Mouse (Mus musculus) intestine, embryonic 15.5 days (tissue): ENCODE measurements around the gene Tet3. TPM values are rescaled to one million over a fixed set of nuclear protein-coding genes. Genes with fewer than 3 reads are reported as not detected.

Experiments
- ATAC-seq: fragments of 200-750 bp; cut with Nextera tagmentation; 2 replicates; pipeline ENCODE4 v1.8.0; 2017; ENCODE audit warnings: moderate TSS enrichment, moderate library complexity
- H3K27ac ChIP-seq: fragments of 300-500 bp; sonication (generic); 2 replicates; pipeline ENCODE4 v1.5.1; 2015; ENCODE audit warnings: mild to moderate bottlenecking, inconsistent platforms
- H3K27me3 ChIP-seq: fragments of 300-500 bp; sonication (generic); replicated peaks from 2 replicates; pipeline ENCODE4 v1.6.1; 2015; ENCODE audit warnings: inconsistent platforms
- H3K36me3 ChIP-seq: fragments of 300-500 bp; sonication (generic); 2 replicates; pipeline ENCODE4 v1.6.1; 2015; ENCODE audit warnings: inconsistent platforms
- H3K4me1 ChIP-seq: fragments of 300-500 bp; sonication (generic); replicated peaks from 2 replicates; pipeline ENCODE4 v1.6.1; 2015; ENCODE audit warnings: inconsistent platforms
- H3K4me2 ChIP-seq: fragments of 300-500 bp; sonication (generic); replicated peaks from 2 replicates; pipeline ENCODE4 v1.6.1; 2015; ENCODE audit warnings: mild to moderate bottlenecking, inconsistent platforms
- H3K4me3 ChIP-seq: fragments of 300-500 bp; sonication (generic); replicated peaks from 2 replicates; pipeline ENCODE4 v1.5.1; 2015; ENCODE audit warnings: inconsistent platforms
- H3K9ac ChIP-seq: fragments of 300-500 bp; sonication (generic); 2 replicates; pipeline ENCODE4 v1.6.1; 2015; ENCODE audit warnings: inconsistent platforms
- H3K9me3 ChIP-seq: fragments of 300-500 bp; sonication (generic); 2 replicates; pipeline ENCODE4 v1.6.1; 2016; ENCODE audit warnings: inconsistent platforms
- WGBS: fragments of 180-500 bp; shearing (Covaris S2); methylation state at CpG from one replicate; pipeline ENCODE4 v1.1.7; 2015; 5-methylcytosine and 5-hydroxymethylcytosine counted together
- polyA plus RNA-seq: library from polyadenylated mRNA; unstranded; fragments of >200 nt; fragmentation: Nextera tagmentation; extraction: Ambion mirVana; gene quantifications from 2 replicates; pipeline ENCODE4 v1.2.1, GENCODE M21; 2015

Tet3 gene
- polyA plus RNA-seq, 1 experiment from 2014 or later: 41.8 TPM

- Histone ChIP-seq H3K4me1 (no peaks in the 10 kb centered on the region), H3K36me3 (peaks cover 80% of the 10 kb centered on the region), H3K4me3 (no peak overlapping the region), H3K27ac (no peak overlapping the region), H3K4me2 (no peak overlapping the region), H3K9ac (no peak overlapping the region), H3K9me3 (no peaks in the 10 kb centered on the region), H3K27me3 (no peaks in the 10 kb centered on the region)
- WGBS: 85% methylated on average over 21 of the region's 21 CpGs
- ATAC-seq: no peak
Observed at GRCm38 (mm10) chr6:83370316-83370965, 88.4 kb downstream of the Tet3 start.

- Histone ChIP-seq H3K9me3 (no peaks in the 10 kb centered on the region), H3K27ac (no peak overlapping the region), H3K4me3 (no peak overlapping the region), H3K4me1 (no peaks in the 10 kb centered on the region), H3K4me2 (no peak overlapping the region), H3K36me3 (peaks cover 25% of the 10 kb centered on the region), H3K9ac (no peak overlapping the region), H3K27me3 (no peaks in the 10 kb centered on the region)
- no peak for ATAC-seq
- 89% methylated on average over 12 of the region's 12 CpGs for WGBS
Observed at GRCm38 (mm10) chr6:83363075-83363474, 95.8 kb downstream of the Tet3 start.

- H3K9me3 ChIP-seq: no peaks in the 10 kb centered on the region
- no peak for ATAC-seq
- no peak overlapping the region for H3K9ac ChIP-seq
- peaks cover 15% of the 10 kb centered on the region for H3K36me3 ChIP-seq
- 88% methylated on average over 11 of the region's 11 CpGs for WGBS
- no peak overlapping the region for H3K27ac ChIP-seq
- no peak overlapping the region for H3K4me3 ChIP-seq
- H3K4me1 ChIP-seq: no peaks in the 10 kb centered on the region
- H3K27me3 ChIP-seq: no peaks in the 10 kb centered on the region
- H3K4me2 ChIP-seq: no peak overlapping the region
Observed at GRCm38 (mm10) chr6:83361523-83362248, 97.2 kb downstream of the Tet3 start.

GRCm38 (mm10) chr6:83357436-83357835 lies 101.4 kb downstream of the Tet3 start:
- no peaks in the 10 kb centered on the region for H3K9me3 ChIP-seq
- no peak overlapping the region for H3K27ac ChIP-seq
- H3K4me2 ChIP-seq: no peak overlapping the region
- H3K4me3 ChIP-seq: no peak overlapping the region
- H3K9ac ChIP-seq: no peak overlapping the region
- WGBS: 87% methylated on average over 10 of the region's 10 CpGs
- ATAC-seq: no peak
- H3K4me1 ChIP-seq: peaks cover 5% of the 10 kb centered on the region
- no peaks in the 10 kb centered on the region for H3K27me3 ChIP-seq
- H3K36me3 ChIP-seq: peaks cover 13% of the 10 kb centered on the region

GRCm38 (mm10) chr6:83356569-83357138 lies 102.2 kb downstream of the Tet3 start:
- Histone ChIP-seq H3K4me1 (peaks cover 5% of the 10 kb centered on the region), H3K36me3 (peaks cover 13% of the 10 kb centered on the region), H3K9ac (no peak overlapping the region), H3K27me3 (no peaks in the 10 kb centered on the region), H3K4me3 (no peak overlapping the region; the same call in 1 of the 2 replicates), H3K27ac (no peak overlapping the region), H3K9me3 (no peaks in the 10 kb centered on the region), H3K4me2 (no peak overlapping the region)
- ATAC-seq: peak; percentile 50
- 26% methylated on average over 7 of the region's 7 CpGs for WGBS

GRCm38 (mm10) chr6:83354856-83355781 lies 103.8 kb downstream of the Tet3 start:
- ATAC-seq: peak; percentile 50
- peaks cover 13% of the 10 kb centered on the region for H3K36me3 ChIP-seq
- 0 out of 2 replicates have a peak overlapping the region, but pooled peaks have one; percentile 17 for H3K4me2 ChIP-seq

GRCm38 (mm10) chr6:83352666-83353410 lies 106.0 kb downstream of the Tet3 start:
- Histone ChIP-seq H3K36me3 (peaks cover 6% of the 10 kb centered on the region), H3K4me2 (no peak overlapping the region), H3K9ac (no peak overlapping the region), H3K4me1 (peaks cover 11% of the 10 kb centered on the region), H3K27ac (no peak overlapping the region), H3K27me3 (no peaks in the 10 kb centered on the region), H3K4me3 (no peak overlapping the region), H3K9me3 (no peaks in the 10 kb centered on the region)
- no peak for ATAC-seq
- 91% methylated on average over 24 of the region's 24 CpGs for WGBS

More at GRCm38 (mm10) chr6:83354856-83355781, 103.8 kb downstream of the Tet3 start:
- H3K4me3 ChIP-seq: no peak overlapping the region
- H3K4me1 ChIP-seq: peaks cover 9% of the 10 kb centered on the region
- no peak overlapping the region for H3K9ac ChIP-seq
- 74% methylated on average over 9 of the region's 9 CpGs for WGBS
- H3K27ac ChIP-seq: peak overlapping the region; percentile 48
- H3K27me3 ChIP-seq: no peaks in the 10 kb centered on the region
- H3K9me3 ChIP-seq: no peaks in the 10 kb centered on the region

- Histone ChIP-seq H3K4me1 (peaks cover 11% of the 10 kb centered on the region), H3K4me2 (0 out of 2 replicates have a peak overlapping the region, but pooled peaks have one; percentile 17), H3K4me3 (no peak overlapping the region), H3K9me3 (no peaks in the 10 kb centered on the region), H3K27ac (peak overlapping the region; percentile 27; the same call in 1 of the 2 replicates), H3K36me3 (peaks cover 6% of the 10 kb centered on the region), H3K27me3 (no peaks in the 10 kb centered on the region), H3K9ac (peak overlapping the region; percentile 28)
- peak; percentile 68 for ATAC-seq
- WGBS: 79% methylated on average over 7 of the region's 7 CpGs
Observed at GRCm38 (mm10) chr6:83351490-83352160, 107.3 kb downstream of the Tet3 start.

- Histone ChIP-seq H3K4me1 (peaks cover 11% of the 10 kb centered on the region), H3K27me3 (no peaks in the 10 kb centered on the region), H3K36me3 (peaks cover 6% of the 10 kb centered on the region), H3K27ac (no peak overlapping the region), H3K9ac (no peak overlapping the region), H3K9me3 (no peaks in the 10 kb centered on the region), H3K4me2 (no peak overlapping the region), H3K4me3 (no peak overlapping the region)
- no peak for ATAC-seq
- 88% methylated on average over 16 of the region's 16 CpGs for WGBS
Observed at GRCm38 (mm10) chr6:83350851-83351405, 108.0 kb downstream of the Tet3 start.

- Histone ChIP-seq H3K4me3 (peak overlapping the region; percentile 95), H3K9me3 (no peaks in the 10 kb centered on the region), H3K9ac (peak overlapping the region; percentile 96), H3K36me3 (peaks cover 4% of the 10 kb centered on the region), H3K27me3 (no peaks in the 10 kb centered on the region), H3K4me1 (peaks cover 10% of the 10 kb centered on the region), H3K27ac (no peak overlapping the region), H3K4me2 (peak overlapping the region; percentile 63)
- 78% methylated on average over 7 of the region's 7 CpGs for WGBS
- no peak for ATAC-seq
Observed at GRCm38 (mm10) chr6:83350172-83350571, 108.7 kb downstream of the Tet3 start.
